ENCODE assay signal across 10 mouse cellular contexts in genomic region chr2:77408972-77409371, GRCm38 (mm10).
DNase-seq lines count a peak whose midpoint lies in the region; ATAC-seq and TF ChIP-seq lines count a peak whose summit lies in the region.
"Had no signal": no experiment of that assay in that cellular context is flagged by ENCODE, and none has a peak within 500 bp of the region (broad histone marks: within the 10 kb centered on the region; RNA-seq: fewer than 3 reads in every experiment).

No protein-coding gene starts in this region.

- no peak for TF ChIP-seq EP300 in lung, postnatal 0 days (IDR thresholded peaks at IDR 0.05)

- H3K4me1 ChIP-seq in kidney, adult 2 months (ENCODE audit: control insufficient read depth, insufficient read depth, low read length) = no peaks in the 10 kb centered on the region
- H3K4me1 ChIP-seq in kidney, embryonic 14.5 days (ENCODE audit: control insufficient read depth, insufficient read depth, low read length) = no peaks in the 10 kb centered on the region
- H3K4me1 ChIP-seq in lung, postnatal 0 days (ENCODE audit: insufficient read depth, low read depth, low read length) = no peaks in the 10 kb centered on the region
- H3K4me1 ChIP-seq: limb, embryonic 12.5 days had no signal

- DNase-seq in embryo, embryonic 10 days (ENCODE audit: low spot score) = peak; percentile 38
- no peak for DNase-seq in embryo, embryonic 9.5 days (ENCODE audit: extremely low spot score)
- peak; percentile 4 for DNase-seq in kidney, adult 2 months
- no peak for DNase-seq in lung, postnatal 0 days (ENCODE audit: low spot score)
- no peak for DNase-seq in lung, postnatal 36 days
- peak; percentile 15 for DNase-seq in retina, postnatal 1 day
- no peak for DNase-seq in ovary, postnatal 14 days (ENCODE audit: low spot score)
- DNase-seq: thymus, postnatal 14 days had no signal

- ATAC-seq in kidney, embryonic 14.5 days (ENCODE audit: low FRiP score, low TSS enrichment) = no peak
- ATAC-seq in lung, postnatal 0 days = no peak

- WGBS in kidney, adult 2 months = 69% methylated on average over 7 of the region's 7 CpGs
- WGBS in kidney, embryonic 14.5 days = 65% methylated on average over 7 of the region's 7 CpGs
- WGBS in lung, postnatal 0 days = 67% methylated on average over 7 of the region's 7 CpGs

- no peak overlapping the region for H3K9ac ChIP-seq in kidney, embryonic 14.5 days (ENCODE audit: low read depth, low read length)
- no peak overlapping the region for H3K9ac ChIP-seq in lung, postnatal 0 days (replicated peaks; ENCODE audit: low read depth)
- H3K9ac ChIP-seq: limb, embryonic 12.5 days had no signal

- no peak; the same call in 1 of the 2 replicates for TF ChIP-seq CTCF in kidney, adult 2 months (conservative IDR thresholded peaks at IDR 0.05; ENCODE audit: insufficient read depth, insufficient read length, low read depth, low read length)
- TF ChIP-seq CTCF in lung, postnatal 0 days (IDR thresholded peaks at IDR 0.05) = peak; percentile 23

- H3K9me3 ChIP-seq in kidney, embryonic 14.5 days (ENCODE audit: control insufficient read depth, low read length) = no peaks in the 10 kb centered on the region
- H3K9me3 ChIP-seq in lung, postnatal 0 days (ENCODE audit: low read length) = no peaks in the 10 kb centered on the region
- H3K9me3 ChIP-seq: limb, embryonic 12.5 days had no signal

- no peak for TF ChIP-seq POLR2A in kidney, adult 2 months (IDR thresholded peaks at IDR 0.05; ENCODE audit: low read depth, low read length)

- no peak overlapping the region for H3K4me3 ChIP-seq in kidney, adult 2 months (ENCODE audit: insufficient read depth, low read depth, low read length)
- H3K4me3 ChIP-seq in kidney, embryonic 14.5 days (ENCODE audit: low read length) = no peak overlapping the region
- H3K4me3 ChIP-seq in lung, postnatal 0 days (ENCODE audit: low read depth, low read length) = no peak overlapping the region
- H3K4me3 ChIP-seq: limb, embryonic 12.5 days had no signal

- no peak overlapping the region for H3K4me2 ChIP-seq in kidney, embryonic 14.5 days (replicated peaks; ENCODE audit: low read depth, low read length)
- H3K4me2 ChIP-seq in lung, postnatal 0 days (replicated peaks; ENCODE audit: low read depth, low read length) = no peak overlapping the region
- H3K4me2 ChIP-seq: limb, embryonic 12.5 days had no signal

- H3K36me3 ChIP-seq in kidney, adult 2 months (ENCODE audit: control insufficient read depth, insufficient read depth, low read length) = peaks cover 2% of the 10 kb centered on the region; the same call in 1 of the 2 replicates
- no peaks in the 10 kb centered on the region for H3K36me3 ChIP-seq in kidney, embryonic 14.5 days (ENCODE audit: control insufficient read depth, insufficient read depth, low read length)
- H3K36me3 ChIP-seq in lung, postnatal 0 days (ENCODE audit: insufficient read depth, low read length) = no peaks in the 10 kb centered on the region
- H3K36me3 ChIP-seq: limb, embryonic 12.5 days had no signal

- no peaks in the 10 kb centered on the region for H3K27me3 ChIP-seq in kidney, adult 2 months (replicated peaks; ENCODE audit: control insufficient read depth, insufficient read depth, low read length)
- no peaks in the 10 kb centered on the region for H3K27me3 ChIP-seq in kidney, embryonic 14.5 days (ENCODE audit: control insufficient read depth, insufficient read depth, low read length)
- no peaks in the 10 kb centered on the region for H3K27me3 ChIP-seq in lung, postnatal 0 days (replicated peaks; ENCODE audit: insufficient read depth, low read length)
- H3K27me3 ChIP-seq: limb, embryonic 12.5 days had no signal

- no peak overlapping the region for H3K27ac ChIP-seq in kidney, adult 2 months (ENCODE audit: insufficient read depth, low read depth, low read length)
- no peak overlapping the region for H3K27ac ChIP-seq in kidney, embryonic 14.5 days (ENCODE audit: low read depth, low read length)
- H3K27ac ChIP-seq in lung, postnatal 0 days (ENCODE audit: low read length) = no peak overlapping the region
- H3K27ac ChIP-seq: limb, embryonic 12.5 days had no signal

Comparison
In these comparisons a context has a peak if more than half of its experiments do, and no peak if none do; other contexts are left out.
1. DNase-seq: peak in embryo, embryonic 10 days (single experiment), kidney, adult 2 months (single experiment) and retina, postnatal 1 day (single experiment); none in embryo, embryonic 9.5 days (single experiment), lung, postnatal 0 days (single experiment), lung, postnatal 36 days (single experiment) and ovary, postnatal 14 days (single experiment).